Mouse (Mus musculus) lung, embryonic 14.5 days (tissue): ENCODE measurements around the gene Lmx1b. TPM values are rescaled to one million over a fixed set of nuclear protein-coding genes. Genes with fewer than 3 reads are reported as not detected.
A peak's percentile ranks its signal among the peaks of the same experiment; 100 is the strongest.

Source experiments
- ATAC-seq: fragments of 200-750 bp; cut with Nextera tagmentation; 2 replicates; pipeline ENCODE4 v1.8.0; 2017; ENCODE audit warnings: mild to moderate bottlenecking, moderate TSS enrichment, moderate library complexity; ENCODE audit not compliant: insufficient read depth
- DNase-seq: peaks from one replicate; pipeline ENCODE4 v3.0.0-alpha.2; 2015
- H3K27ac ChIP-seq: fragments of 300-500 bp; sonication (generic); 2 replicates; pipeline ENCODE4 v1.5.1; 2014; ENCODE audit warnings: low read depth, mild to moderate bottlenecking, moderate library complexity
- H3K27me3 ChIP-seq: fragments of 300-500 bp; sonication (generic); 2 replicates; pipeline ENCODE4 v1.6.1; 2014; ENCODE audit warnings: low read length, control low read depth; ENCODE audit not compliant: insufficient read depth
- H3K36me3 ChIP-seq: fragments of 300-500 bp; sonication (generic); 2 replicates; pipeline ENCODE4 v1.6.1; 2014; ENCODE audit warnings: control low read depth; ENCODE audit not compliant: insufficient read depth
- H3K4me1 ChIP-seq: fragments of 300-500 bp; sonication (generic); 2 replicates; pipeline ENCODE4 v1.6.1; 2014; ENCODE audit warnings: antibody characterized with exemption, control low read depth; ENCODE audit not compliant: insufficient read depth
- H3K4me2 ChIP-seq: fragments of 300-500 bp; sonication (generic); 2 replicates; pipeline ENCODE4 v1.6.1; 2014; ENCODE audit warnings: mild to moderate bottlenecking
- H3K4me3 ChIP-seq: fragments of 300-500 bp; sonication (generic); 2 replicates; pipeline ENCODE4 v1.5.1; 2014; ENCODE audit warnings: low read depth, low read length
- H3K9ac ChIP-seq: fragments of 300-500 bp; sonication (generic); 2 replicates; pipeline ENCODE4 v1.6.1; 2014
- H3K9me3 ChIP-seq: fragments of 300-500 bp; sonication (generic); 2 replicates; pipeline ENCODE4 v1.6.1; 2016; ENCODE audit warnings: low read depth, low read length, control low read depth
- CTCF ChIP-seq: IDR thresholded peaks from 2 replicates; pipeline ENCODE4 v1.5.1; 2016; ENCODE audit warnings: antibody characterized with exemption, low read depth
- WGBS: fragments of 180-500 bp; shearing (Covaris S2); extraction: QIAGEN DNeasy Blood & Tissue Kit; methylation state at CpG from one replicate; pipeline ENCODE4 v1.1.7; 2014; 5-methylcytosine and 5-hydroxymethylcytosine counted together
- polyA plus RNA-seq: library from polyadenylated mRNA; unstranded; fragments of >200 nt; fragmentation: Nextera tagmentation; extraction: Ambion mirVana; gene quantifications from 2 replicates; pipeline ENCODE4 v1.2.1, GENCODE M21; 2014

Lmx1b gene
- polyA plus RNA-seq, 1 experiment from 2014 or later: 0.09 TPM

GRCm38 (mm10) chr2:33643721-33644713, 3.7 kb upstream of the Lmx1b start:
- Histone ChIP-seq H3K27ac (no peak overlapping the region), H3K4me3 (no peak overlapping the region), H3K36me3 (no peaks in the 10 kb centered on the region), H3K27me3 (peaks cover 86% of the 10 kb centered on the region), H3K4me1 (peaks cover 3% of the 10 kb centered on the region; the same call in 1 of the 2 replicates), H3K4me2 (no peak overlapping the region), H3K9me3 (no peaks in the 10 kb centered on the region), H3K9ac (no peak overlapping the region)
- no peak for TF ChIP-seq CTCF
- WGBS: 7% methylated on average over 50 of the region's 50 CpGs
- ATAC-seq: no peak
- DNase-seq: no peak

DNA sequence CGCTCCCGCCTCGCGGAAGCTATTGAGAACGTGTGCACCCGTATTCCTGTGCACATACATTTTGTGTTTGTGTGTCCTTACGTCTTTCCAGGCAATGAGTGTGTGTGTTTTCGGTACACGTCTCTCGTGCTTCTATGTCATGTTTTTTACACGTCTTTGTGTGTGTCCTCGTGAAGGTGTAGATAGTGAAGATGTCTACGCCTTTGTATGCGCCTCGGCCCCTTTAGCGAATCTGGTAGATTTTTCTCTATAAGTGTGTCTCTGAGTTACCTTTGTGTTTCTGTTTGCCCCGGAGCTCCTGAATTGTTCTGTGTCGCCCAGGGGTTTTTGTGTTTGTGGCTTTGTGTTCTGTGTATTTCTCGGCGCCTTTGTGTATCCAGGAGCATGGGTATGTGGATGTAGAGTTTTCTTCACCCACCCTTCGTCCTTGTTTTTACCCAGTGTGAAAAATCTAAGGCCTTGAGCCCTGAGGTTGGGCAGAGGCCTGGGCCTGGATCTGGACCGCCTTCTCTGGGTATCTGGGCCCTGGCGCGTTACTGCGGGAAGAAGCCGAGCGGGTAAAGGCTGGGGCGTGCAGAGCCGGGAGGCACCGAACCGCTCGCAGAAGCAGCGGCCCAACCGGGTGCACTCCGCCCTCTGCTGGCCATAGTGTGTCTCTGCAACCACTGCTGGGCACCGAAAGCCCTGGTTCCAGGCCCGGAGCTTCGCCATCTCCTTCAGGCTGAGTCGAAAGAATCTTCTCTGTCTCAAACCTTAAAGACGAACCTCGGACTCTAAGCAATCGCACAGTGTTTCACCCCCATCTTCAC, 2.5 kb upstream of the Lmx1b start:
- Histone ChIP-seq H3K27me3 (peaks cover 97% of the 10 kb centered on the region), H3K4me1 (no peaks in the 10 kb centered on the region), H3K36me3 (no peaks in the 10 kb centered on the region), H3K9me3 (no peaks in the 10 kb centered on the region), H3K27ac (no peak overlapping the region), H3K4me2 (peak overlapping the region; percentile 15; the same call in 1 of the 2 replicates), H3K9ac (no peak overlapping the region), H3K4me3 (peak overlapping the region; percentile 18; the same call in 1 of the 2 replicates)
- WGBS: 3% methylated on average over 42 of the region's 42 CpGs
- DNase-seq (peak; percentile 92), ATAC-seq (peak; percentile 32; the same call in 1 of the 2 replicates)
- TF ChIP-seq CTCF: peak; percentile 94

- no peak for ATAC-seq
- Histone ChIP-seq H3K4me3 (peak overlapping the region; percentile 18; the same call in 1 of the 2 replicates), H3K27ac (no peak overlapping the region), H3K36me3 (no peaks in the 10 kb centered on the region), H3K4me1 (no peaks in the 10 kb centered on the region), H3K9me3 (no peaks in the 10 kb centered on the region), H3K4me2 (peak overlapping the region; percentile 15; the same call in 1 of the 2 replicates), H3K27me3 (peaks cover 97% of the 10 kb centered on the region), H3K9ac (no peak overlapping the region)
- no peak for DNase-seq
- WGBS: under 1% methylated on average over 41 of the region's 41 CpGs
- TF ChIP-seq CTCF: no peak
These were observed 1.7 kb upstream of the Lmx1b start for GRCm38 (mm10) chr2:33641859-33642571.

- no peak overlapping the region for H3K9ac ChIP-seq
- H3K4me2 ChIP-seq: peak overlapping the region; percentile 71
- peak overlapping the region; percentile 39 for H3K4me3 ChIP-seq
- no peak for ATAC-seq
- WGBS: 2% methylated on average over 53 of the region's 56 CpGs
- no peaks in the 10 kb centered on the region for H3K4me1 ChIP-seq
- peak; percentile 74 for DNase-seq
- no peak for TF ChIP-seq CTCF
- H3K9me3 ChIP-seq: no peaks in the 10 kb centered on the region
- no peak overlapping the region for H3K27ac ChIP-seq
- no peaks in the 10 kb centered on the region for H3K36me3 ChIP-seq
- H3K27me3 ChIP-seq: peaks cover 97% of the 10 kb centered on the region
These were observed 907 bp upstream of the Lmx1b start for GRCm38 (mm10) chr2:33640978-33641858.

GRCm38 (mm10) chr2:33639301-33640170, 775 bp downstream of the Lmx1b start:
- peak; percentile 32; the same call in 1 of the 2 replicates for ATAC-seq

More at GRCm38 (mm10) chr2:33639301-33640170, 775 bp downstream of the Lmx1b start:
- H3K4me1 ChIP-seq: no peaks in the 10 kb centered on the region
- H3K9me3 ChIP-seq: no peaks in the 10 kb centered on the region
- H3K9ac ChIP-seq: no peak overlapping the region; the same call in 1 of the 2 replicates
- no peak overlapping the region for H3K27ac ChIP-seq
- no peaks in the 10 kb centered on the region for H3K36me3 ChIP-seq
- TF ChIP-seq CTCF: no peak
- H3K4me3 ChIP-seq: peak overlapping the region; percentile 39
- peak; percentile 68 for DNase-seq
- peaks cover 98% of the 10 kb centered on the region for H3K27me3 ChIP-seq
- WGBS: 1% methylated on average over 70 of the region's 71 CpGs
- peak overlapping the region; percentile 50 for H3K4me2 ChIP-seq
